Mouse (Mus musculus) E14TG2a.4 (cell line): ENCODE measurements around the gene Il17d.

Source experiments
- CTCF ChIP-seq: conservative IDR thresholded peaks from 2 replicates; pipeline ENCODE4 v1.5.1; 2014; ENCODE audit warnings: low read length
- NANOG ChIP-seq: IDR thresholded peaks from 2 replicates; pipeline ENCODE4 v1.6.1; 2014; ENCODE audit warnings: borderline replicate concordance, low read length, mixed read lengths
- POU5F1 ChIP-seq: IDR thresholded peaks from 2 replicates; pipeline ENCODE4 v1.6.1; 2014; ENCODE audit warnings: low read length, borderline replicate concordance

- TF ChIP-seq CTCF (no peak), POU5F1 (no peak), NANOG (no peak)
These were observed 19.0 kb downstream of the Il17d start for GRCm38 (mm10) chr14:57543420-57544039.
